Mouse (Mus musculus) cortical plate, adult 2 months (tissue): ENCODE results near the gene Rab11fip4. TPM values are rescaled to one million over a fixed set of nuclear protein-coding genes. Genes with fewer than 3 reads are reported as not detected.
A peak's percentile ranks its signal among the peaks of the same experiment; 100 is the strongest.

ENCODE experiments used
- H3K27ac ChIP-seq: fragments of 200-500 bp; 2 replicates; pipeline ENCODE4 v1.5.1; 2012; ENCODE audit warnings: low read length, control low read depth, inconsistent platforms; ENCODE audit not compliant: insufficient read depth
- H3K4me1 ChIP-seq: fragments of 200-500 bp; 2 replicates; pipeline ENCODE4 v1.6.1; 2011; ENCODE audit warnings: low read length; ENCODE audit not compliant: control insufficient read depth, insufficient read depth
- H3K4me3 ChIP-seq: fragments of 200-500 bp; 2 replicates; pipeline ENCODE4 v1.5.1; 2011; ENCODE audit warnings: mild to moderate bottlenecking, low read length, control low read depth; ENCODE audit not compliant: insufficient read depth
- CTCF ChIP-seq: fragments of 200-500 bp; IDR thresholded peaks from 2 replicates; pipeline ENCODE4 v1.5.1; 2011; ENCODE audit warnings: mild to moderate bottlenecking, control low read depth, low read length; ENCODE audit not compliant: insufficient read depth; ENCODE audit errors: extremely low read depth
- POLR2A ChIP-seq: fragments of 200-500 bp; IDR thresholded peaks from 2 replicates; pipeline ENCODE4 v1.6.1; 2011; ENCODE audit warnings: mild to moderate bottlenecking, low read length, control low read depth; ENCODE audit not compliant: insufficient read depth; ENCODE audit errors: extremely low read depth
- polyA plus RNA-seq: library from polyadenylated mRNA; depleted of rRNA; stranded (reverse); fragments of >200 nt; gene quantifications from 2 replicates; pipeline ENCODE4 v1.2.3, GENCODE M21; 2012

Gene Rab11fip4
- polyA plus RNA-seq, 1 experiment = 135 TPM

GRCm38 (mm10) chr11:79660361-79661205 lies 69.6 kb downstream of the Rab11fip4 start:
- Histone ChIP-seq H3K4me1 (peaks cover 13% of the 10 kb centered on the region), H3K27ac (peak overlapping the region; percentile 87; the same call in 1 of the 2 replicates), H3K4me3 (peak overlapping the region; percentile 57)
- TF ChIP-seq CTCF (no peak), POLR2A (no peak)

DNA sequence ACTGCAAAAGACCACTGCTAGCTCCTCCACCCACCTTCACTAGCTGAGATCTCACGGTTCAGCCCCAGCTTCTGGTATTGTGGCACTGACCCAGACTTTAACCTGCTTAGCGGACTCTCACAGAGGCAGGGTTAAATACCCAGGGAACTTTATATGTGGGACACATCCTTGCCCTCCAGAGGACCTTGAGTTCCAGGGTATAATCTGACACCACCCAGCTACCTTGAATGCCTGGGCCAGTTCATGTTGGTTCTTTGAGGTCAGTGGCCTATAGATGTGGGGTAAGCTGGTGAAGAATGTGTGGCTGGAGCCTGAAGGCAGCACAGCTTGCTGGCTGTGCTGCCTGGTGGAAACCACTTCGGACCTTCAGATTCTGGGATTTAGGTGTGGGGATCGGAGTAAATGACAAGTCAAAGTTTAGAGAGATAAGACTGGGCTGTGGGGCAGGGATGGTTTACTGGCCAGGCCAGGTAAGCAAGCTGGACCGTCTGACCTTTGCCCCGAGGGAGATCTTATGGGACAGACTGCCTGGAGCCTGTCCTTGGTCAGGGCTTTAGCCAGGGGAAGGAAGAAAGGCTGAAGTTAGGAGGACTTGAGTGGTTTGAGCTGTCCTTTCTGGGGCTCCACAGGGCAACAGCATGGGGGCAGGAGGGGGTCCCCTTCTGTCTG lies 71.0 kb downstream of the Rab11fip4 start:
- Histone ChIP-seq H3K4me3 (peak overlapping the region; percentile 57), H3K27ac (peak overlapping the region; percentile 49; the same call in 1 of the 2 replicates), H3K4me1 (peaks cover 14% of the 10 kb centered on the region)
- TF ChIP-seq CTCF = no peak
- TF ChIP-seq POLR2A = no peak

DNA sequence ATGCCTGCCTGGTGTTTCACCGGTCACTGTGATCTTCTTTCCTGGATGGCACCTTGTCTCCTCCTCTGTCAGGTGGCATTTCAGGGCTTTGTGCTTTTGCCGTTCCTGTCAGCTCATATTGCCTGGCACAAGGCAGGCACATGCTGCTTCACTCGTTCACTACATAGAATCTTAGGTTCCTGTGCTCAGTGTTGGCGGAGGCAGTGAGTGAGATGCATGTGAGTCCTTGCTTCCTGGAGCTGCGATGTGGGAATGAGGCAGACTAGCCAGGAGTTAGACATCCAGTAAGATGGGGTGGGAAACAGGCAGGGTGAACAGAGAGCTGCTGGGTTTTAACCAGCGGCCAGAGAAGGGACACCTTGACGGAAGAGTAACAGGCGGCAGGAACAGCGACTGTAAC lies 72.1 kb downstream of the Rab11fip4 start:
- TF ChIP-seq CTCF (no peak), POLR2A (peak; percentile 73; the same call in 1 of the 2 replicates)
- H3K27ac ChIP-seq = no peak overlapping the region
- peak overlapping the region; percentile 57; the same call in 1 of the 2 replicates for H3K4me3 ChIP-seq
- peaks cover 14% of the 10 kb centered on the region for H3K4me1 ChIP-seq

GRCm38 (mm10) chr11:79663570-79663969 lies 72.6 kb downstream of the Rab11fip4 start:
- TF ChIP-seq POLR2A = no peak
- TF ChIP-seq CTCF = no peak
- peak overlapping the region; percentile 57; the same call in 1 of the 2 replicates for H3K4me3 ChIP-seq
- H3K4me1 ChIP-seq = peaks cover 14% of the 10 kb centered on the region
- H3K27ac ChIP-seq = no peak overlapping the region

GRCm38 (mm10) chr11:79666544-79666943 lies 75.5 kb downstream of the Rab11fip4 start:
- no peak for TF ChIP-seq POLR2A
- TF ChIP-seq CTCF = no peak
- peak overlapping the region; percentile 30; the same call in 1 of the 2 replicates for H3K27ac ChIP-seq
- H3K4me1 ChIP-seq = peaks cover 26% of the 10 kb centered on the region

GRCm38 (mm10) chr11:79669210-79669609 lies 78.2 kb downstream of the Rab11fip4 start:
- Histone ChIP-seq H3K27ac (peak overlapping the region; percentile 31; the same call in 1 of the 2 replicates), H3K4me1 (peaks cover 32% of the 10 kb centered on the region), H3K4me3 (no peak overlapping the region)
- TF ChIP-seq CTCF (no peak), POLR2A (no peak)

More at GRCm38 (mm10) chr11:79666544-79666943, 75.5 kb downstream of the Rab11fip4 start:
- H3K4me3 ChIP-seq = no peak overlapping the region

DNA sequence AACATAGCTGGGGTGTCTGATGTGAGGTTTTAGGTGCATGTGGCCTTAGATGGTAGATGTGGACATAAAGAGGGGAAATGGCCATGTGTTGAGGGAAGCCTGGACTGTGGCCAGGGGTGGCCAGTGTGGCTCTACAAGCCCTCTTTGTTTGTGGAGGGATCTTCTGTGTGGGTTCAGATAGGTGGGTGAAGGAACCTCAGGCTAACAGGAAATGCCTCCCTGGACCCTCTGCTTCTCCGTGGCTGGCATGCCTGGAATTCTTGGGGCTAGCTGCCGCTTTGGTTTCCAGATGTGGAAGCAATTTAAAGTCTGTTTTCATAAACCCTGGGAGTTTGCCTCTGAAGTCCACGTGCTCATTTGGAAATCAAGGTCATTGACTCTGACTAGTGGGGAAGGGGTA lies 78.9 kb downstream of the Rab11fip4 start:
- no peak for TF ChIP-seq POLR2A
- no peak for TF ChIP-seq CTCF
- H3K27ac ChIP-seq = peak overlapping the region; percentile 39; the same call in 1 of the 2 replicates
- no peak overlapping the region for H3K4me3 ChIP-seq
- H3K4me1 ChIP-seq = peaks cover 37% of the 10 kb centered on the region

- H3K27ac ChIP-seq = peak overlapping the region; percentile 39; the same call in 1 of the 2 replicates
- TF ChIP-seq CTCF (no peak), POLR2A (no peak)
- no peak overlapping the region for H3K4me3 ChIP-seq
- peaks cover 42% of the 10 kb centered on the region for H3K4me1 ChIP-seq
Measured at GRCm38 (mm10) chr11:79670411-79670945, 79.5 kb downstream of the Rab11fip4 start.

DNA sequence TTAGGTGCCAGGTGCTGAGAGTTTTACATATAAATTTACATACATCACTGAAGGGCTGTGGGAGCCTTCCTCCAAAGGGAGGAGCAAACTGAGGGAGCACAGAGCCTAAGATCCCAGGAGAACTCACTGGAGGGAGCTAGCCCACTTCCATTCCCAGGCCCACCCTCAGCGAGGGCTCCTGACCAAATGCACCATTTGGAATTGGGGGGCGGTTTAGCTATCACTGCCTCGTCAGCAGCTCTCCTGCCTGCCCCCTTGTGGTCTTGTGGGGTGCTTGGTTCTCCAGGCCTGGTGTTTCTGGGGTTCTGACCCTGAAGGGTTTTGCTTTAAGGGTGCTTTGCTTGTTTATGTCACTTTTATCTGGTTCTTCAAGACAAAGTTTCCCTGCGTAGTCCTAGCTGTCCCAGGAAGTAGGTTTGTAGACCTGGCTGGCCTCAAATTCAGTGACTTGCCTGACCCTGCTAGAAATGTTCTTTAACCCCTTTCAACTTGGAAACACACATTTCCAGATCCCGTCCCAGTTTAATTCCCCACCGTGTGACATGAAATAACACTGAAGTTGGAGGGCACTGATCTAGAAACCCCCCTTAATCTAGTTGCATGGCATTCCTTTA lies 80.8 kb downstream of the Rab11fip4 start:
- Histone ChIP-seq H3K27ac (no peak overlapping the region), H3K4me1 (peaks cover 39% of the 10 kb centered on the region), H3K4me3 (no peak overlapping the region)
- TF ChIP-seq POLR2A = no peak
- TF ChIP-seq CTCF = peak; percentile 38; the same call in 1 of the 2 replicates
